Mouse (Mus musculus) hindbrain, embryonic 13.5 days (tissue): Measurements from ENCODE around the gene Cntn4. TPM values are rescaled to one million over a fixed set of nuclear protein-coding genes. Genes with fewer than 3 reads are reported as not detected.

Experiments used
- ATAC-seq: fragments of 200-750 bp; cut with Nextera tagmentation; 2 replicates; pipeline ENCODE4 v1.8.0; 2017; ENCODE audit warnings: moderate TSS enrichment; ENCODE audit not compliant: low FRiP score
- H3K27ac ChIP-seq: fragments of 300-500 bp; sonication (generic); 2 replicates; pipeline ENCODE4 v1.5.1; 2015; ENCODE audit warnings: inconsistent platforms, mild to moderate bottlenecking, moderate library complexity
- H3K27me3 ChIP-seq: fragments of 300-500 bp; sonication (generic); 2 replicates; pipeline ENCODE4 v1.6.1; 2015; ENCODE audit warnings: mild to moderate bottlenecking, inconsistent platforms
- H3K36me3 ChIP-seq: fragments of 300-500 bp; sonication (generic); 2 replicates; pipeline ENCODE4 v1.6.1; 2015; ENCODE audit warnings: mild to moderate bottlenecking, inconsistent platforms
- H3K4me1 ChIP-seq: fragments of 300-500 bp; sonication (generic); replicated peaks from 2 replicates; pipeline ENCODE4 v1.6.1; 2015; ENCODE audit warnings: inconsistent platforms
- H3K4me2 ChIP-seq: fragments of 300-500 bp; sonication (generic); 2 replicates; pipeline ENCODE4 v1.6.1; 2015; ENCODE audit warnings: inconsistent platforms, mild to moderate bottlenecking, moderate library complexity
- H3K4me3 ChIP-seq: fragments of 300-500 bp; sonication (generic); 2 replicates; pipeline ENCODE4 v1.5.1; 2015; ENCODE audit warnings: mild to moderate bottlenecking, inconsistent platforms
- H3K9ac ChIP-seq: fragments of 300-500 bp; sonication (generic); 2 replicates; pipeline ENCODE4 v1.6.1; 2015; ENCODE audit warnings: mild to moderate bottlenecking, inconsistent platforms
- H3K9me3 ChIP-seq: fragments of 300-500 bp; sonication (generic); 2 replicates; pipeline ENCODE4 v1.6.1; 2016; ENCODE audit warnings: inconsistent platforms
- WGBS: fragments of 180-500 bp; shearing (Covaris S2); methylation state at CpG from one replicate; pipeline ENCODE4 v1.1.7; 2015; 5-methylcytosine and 5-hydroxymethylcytosine counted together
- polyA plus RNA-seq: library from polyadenylated mRNA; unstranded; fragments of >200 nt; fragmentation: Nextera tagmentation; extraction: Ambion mirVana; gene quantifications from 2 replicates; pipeline ENCODE4 v1.2.1, GENCODE M21; 2015

Cntn4 gene
- polyA plus RNA-seq, 1 experiment from 2014 or later = 18.3 TPM

GRCm38 (mm10) chr6:106738229-106738628 lies 1060.8 kb downstream of the Cntn4 start:
- no peak for ATAC-seq
- no peaks in the 10 kb centered on the region for H3K27me3 ChIP-seq
- no peaks in the 10 kb centered on the region for H3K4me1 ChIP-seq
- H3K9me3 ChIP-seq = no peaks in the 10 kb centered on the region
- H3K27ac ChIP-seq = no peak overlapping the region
- H3K4me3 ChIP-seq = no peak overlapping the region
- H3K9ac ChIP-seq = no peak overlapping the region
- H3K36me3 ChIP-seq = no peaks in the 10 kb centered on the region
- 84% methylated on average over 3 of the region's 3 CpGs for WGBS
- H3K4me2 ChIP-seq = no peak overlapping the region

DNA sequence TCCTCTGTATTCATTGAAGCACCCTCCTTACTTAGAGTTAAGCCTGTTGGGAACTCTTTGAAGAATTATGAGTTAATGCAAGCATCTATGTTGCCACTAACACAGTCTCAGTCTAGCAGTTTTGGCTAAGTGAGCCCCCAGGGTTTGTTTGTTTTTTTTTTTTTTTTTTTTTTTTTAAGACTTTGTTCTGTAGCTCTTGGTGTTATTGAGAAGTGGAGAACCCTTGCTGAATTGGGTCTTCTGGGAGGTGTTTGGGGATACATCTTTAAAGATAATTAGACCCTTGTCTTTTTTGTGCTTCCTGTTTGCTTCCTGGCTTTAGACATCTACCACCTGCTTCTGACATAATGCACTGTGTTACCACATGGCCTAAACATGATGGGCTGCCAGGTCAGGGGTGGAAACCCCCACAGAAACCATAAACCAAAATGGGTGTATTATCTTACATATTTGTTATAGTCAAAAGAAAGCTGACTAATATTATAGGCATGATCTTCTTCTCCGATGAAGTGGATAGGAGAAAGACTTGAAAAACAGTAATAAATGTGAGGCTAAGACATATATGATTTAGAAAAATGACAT lies 1062.9 kb downstream of the Cntn4 start:
- WGBS = 96% methylated on average over 1 of the region's 1 CpGs
- H3K4me2 ChIP-seq = no peak overlapping the region
- H3K27me3 ChIP-seq = no peaks in the 10 kb centered on the region
- no peak overlapping the region for H3K4me3 ChIP-seq
- ATAC-seq = no peak
- no peak overlapping the region for H3K9ac ChIP-seq
- H3K27ac ChIP-seq = no peak overlapping the region
- no peaks in the 10 kb centered on the region for H3K36me3 ChIP-seq
- H3K9me3 ChIP-seq = no peaks in the 10 kb centered on the region
- H3K4me1 ChIP-seq = no peaks in the 10 kb centered on the region

DNA sequence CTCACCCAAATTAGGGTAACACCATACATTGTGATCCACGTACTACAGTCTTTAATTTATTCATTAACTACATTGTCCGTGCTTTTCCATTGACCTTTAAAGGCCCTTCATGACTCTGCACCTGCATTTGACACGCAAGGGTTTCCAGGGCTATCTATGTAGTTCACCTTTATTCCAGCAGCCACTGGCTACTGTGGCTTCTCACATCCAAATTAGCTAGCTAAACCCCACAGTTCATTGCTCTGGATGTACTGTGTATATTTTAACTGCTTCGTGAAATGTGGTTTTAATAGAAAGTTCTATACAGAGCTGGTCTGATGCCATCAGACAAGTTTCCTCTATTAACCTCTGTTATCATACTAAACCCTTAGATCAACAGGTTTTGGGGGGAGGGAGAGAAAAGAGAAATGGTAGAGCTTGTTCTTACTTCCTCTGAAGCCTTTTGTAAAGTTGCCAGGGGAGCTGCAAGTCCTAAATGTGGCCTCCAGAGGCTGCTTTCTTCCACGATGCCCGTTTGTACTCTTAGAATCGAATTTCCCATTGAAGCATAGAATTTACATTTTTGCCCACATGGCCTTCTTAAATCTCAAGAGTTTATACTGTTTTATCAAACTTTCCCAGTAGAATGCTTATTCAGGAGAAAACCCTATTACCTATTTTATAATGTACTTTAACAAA lies 1066.2 kb downstream of the Cntn4 start:
- Histone ChIP-seq H3K9me3 (no peaks in the 10 kb centered on the region), H3K36me3 (no peaks in the 10 kb centered on the region), H3K9ac (no peak overlapping the region), H3K4me3 (no peak overlapping the region), H3K27ac (no peak overlapping the region), H3K27me3 (no peaks in the 10 kb centered on the region), H3K4me2 (no peak overlapping the region), H3K4me1 (no peaks in the 10 kb centered on the region)
- no peak for ATAC-seq
- 80% methylated on average over 7 of the region's 7 CpGs for WGBS

GRCm38 (mm10) chr6:106745673-106746394 lies 1068.4 kb downstream of the Cntn4 start:
- Histone ChIP-seq H3K9me3 (no peaks in the 10 kb centered on the region), H3K4me2 (no peak overlapping the region), H3K4me3 (no peak overlapping the region), H3K36me3 (no peaks in the 10 kb centered on the region), H3K27me3 (no peaks in the 10 kb centered on the region), H3K9ac (no peak overlapping the region), H3K4me1 (no peaks in the 10 kb centered on the region), H3K27ac (no peak overlapping the region)
- WGBS = 85% methylated on average over 7 of the region's 7 CpGs
- ATAC-seq = no peak

DNA sequence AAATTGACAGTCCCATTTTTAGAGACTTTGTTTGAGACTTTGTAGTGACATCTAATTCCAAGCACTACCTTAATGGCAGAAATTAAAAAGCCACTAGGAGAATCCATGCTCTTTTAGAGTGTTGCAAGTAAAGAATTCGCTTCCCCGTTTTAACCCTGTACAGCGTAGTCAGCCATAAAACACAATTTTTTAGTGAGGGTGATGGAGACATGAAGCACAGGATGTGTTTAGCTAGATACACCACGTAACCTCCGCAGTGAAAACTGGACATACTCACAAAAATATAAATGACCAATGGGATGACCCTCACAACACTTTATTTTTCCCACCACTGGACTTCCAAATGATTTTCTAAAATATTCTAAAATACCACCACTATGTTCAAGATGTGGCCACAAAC lies 1069.8 kb downstream of the Cntn4 start:
- no peak for ATAC-seq
- WGBS = 98% methylated on average over 5 of the region's 5 CpGs

GRCm38 (mm10) chr6:106747804-106748203 lies 1070.3 kb downstream of the Cntn4 start:
- 84% methylated on average over 3 of the region's 3 CpGs for WGBS
- no peak overlapping the region for H3K27ac ChIP-seq
- no peaks in the 10 kb centered on the region for H3K4me1 ChIP-seq
- no peak for ATAC-seq
- no peaks in the 10 kb centered on the region for H3K27me3 ChIP-seq
- no peaks in the 10 kb centered on the region for H3K9me3 ChIP-seq
- no peaks in the 10 kb centered on the region for H3K36me3 ChIP-seq
- H3K4me3 ChIP-seq = no peak overlapping the region
- no peak overlapping the region for H3K4me2 ChIP-seq
- H3K9ac ChIP-seq = no peak overlapping the region

More for the DNA sequence above, 1069.8 kb downstream of the Cntn4 start:
- no peak overlapping the region for H3K27ac ChIP-seq
- no peak overlapping the region for H3K4me3 ChIP-seq
- no peak overlapping the region for H3K9ac ChIP-seq
- H3K27me3 ChIP-seq = no peaks in the 10 kb centered on the region
- H3K4me2 ChIP-seq = no peak overlapping the region
- no peaks in the 10 kb centered on the region for H3K4me1 ChIP-seq
- H3K9me3 ChIP-seq = no peaks in the 10 kb centered on the region
- H3K36me3 ChIP-seq = no peaks in the 10 kb centered on the region
